9 mouse cellular contexts compared by ENCODE assay signal in the genomic region with DNA sequence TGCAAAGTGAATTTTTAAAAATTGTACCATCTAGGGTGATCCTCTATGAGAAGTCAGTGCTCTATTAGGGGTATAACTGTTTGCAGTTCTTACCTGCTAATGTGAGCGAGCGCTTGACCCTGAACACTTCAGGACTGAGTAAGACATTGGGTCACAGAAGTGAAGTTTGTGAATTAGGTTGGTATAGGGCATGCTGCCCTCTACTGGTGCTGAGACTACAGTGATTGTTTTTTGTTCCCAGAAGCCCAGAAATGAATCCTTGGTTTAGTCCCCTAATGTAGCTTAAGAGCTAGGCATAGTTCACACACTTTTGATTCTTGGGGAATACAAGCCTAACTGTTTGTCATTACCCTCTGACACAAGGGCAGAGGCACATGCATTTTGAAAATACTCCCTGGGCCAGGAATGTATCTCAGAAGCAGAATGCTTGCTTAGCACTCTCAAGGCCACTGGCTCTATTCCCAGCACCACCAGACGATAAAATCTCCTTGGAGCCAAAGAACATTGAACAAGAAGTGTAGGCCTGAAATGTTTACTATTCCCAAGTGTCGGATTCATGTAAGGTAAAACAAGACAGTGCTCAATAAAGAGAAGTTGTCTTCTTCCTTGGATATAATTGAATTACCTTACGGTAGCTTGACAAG. TPM values are rescaled to one million over a fixed set of nuclear protein-coding genes. Genes with fewer than 3 reads are reported as not detected.
DNase-seq lines count a peak whose midpoint lies in the region; ATAC-seq lines count a peak whose summit lies in the region.
"Had no signal": no experiment of that assay in that cellular context is flagged by ENCODE, and none has a peak within 500 bp of the region (broad histone marks: within the 10 kb centered on the region; RNA-seq: fewer than 3 reads in every experiment).

No protein-coding gene starts in this region.

- no peak overlapping the region for H3K27ac ChIP-seq in kidney, embryonic 15.5 days
- no peak overlapping the region for H3K27ac ChIP-seq in embryonic facial prominence, embryonic 10.5 days (replicated peaks)
- no peak overlapping the region for H3K27ac ChIP-seq in midbrain, embryonic 13.5 days
- H3K27ac ChIP-seq: midbrain, embryonic 12.5 days had no signal

- peak; percentile 44 for DNase-seq in kidney, adult 9 months
- DNase-seq in 3T3-L1 (ENCODE audit: low read depth, low spot score) = peak; percentile 58
- DNase-seq in B cell, adult 2 months = peak; percentile 40 to 45
- peak; percentile 24 for DNase-seq in embryonic facial prominence, embryonic 10.5 days (ENCODE audit: low spot score)
- no peak for DNase-seq in ovary, postnatal 36 days (ENCODE audit: low spot score)

- 66% methylated on average over 5 of the region's 5 CpGs for WGBS in kidney, embryonic 15.5 days
- WGBS in embryonic facial prominence, embryonic 10.5 days = 72% methylated on average over 5 of the region's 5 CpGs
- WGBS in midbrain, embryonic 13.5 days = 82% methylated on average over 5 of the region's 5 CpGs

- H3K4me3 ChIP-seq in kidney, embryonic 15.5 days (replicated peaks) = no peak overlapping the region
- H3K4me3 ChIP-seq in embryonic facial prominence, embryonic 10.5 days = no peak overlapping the region
- H3K4me3 ChIP-seq in midbrain, embryonic 13.5 days (replicated peaks) = no peak overlapping the region
- H3K4me3 ChIP-seq: midbrain, embryonic 12.5 days had no signal

- H3K36me3 ChIP-seq in kidney, embryonic 15.5 days = no peaks in the 10 kb centered on the region
- H3K36me3 ChIP-seq in embryonic facial prominence, embryonic 10.5 days (replicated peaks) = no peaks in the 10 kb centered on the region
- H3K36me3 ChIP-seq in midbrain, embryonic 13.5 days = no peaks in the 10 kb centered on the region
- H3K36me3 ChIP-seq: midbrain, embryonic 12.5 days had no signal

- ATAC-seq in kidney, embryonic 15.5 days (replicated peaks; ENCODE audit: low FRiP score) = no peak
- peak; percentile 75 for ATAC-seq in megakaryocyte, adult 5-6 weeks (ENCODE audit: poor library complexity, severe bottlenecking)
- no peak for ATAC-seq in midbrain, embryonic 13.5 days

- peaks cover 2% of the 10 kb centered on the region; the same call in 1 of the 2 replicates for H3K4me1 ChIP-seq in kidney, embryonic 15.5 days
- peaks cover 17% of the 10 kb centered on the region for H3K4me1 ChIP-seq in embryonic facial prominence, embryonic 10.5 days
- H3K4me1 ChIP-seq in midbrain, embryonic 13.5 days (replicated peaks) = no peaks in the 10 kb centered on the region
- H3K4me1 ChIP-seq: midbrain, embryonic 12.5 days had no signal

- 0 out of 2 replicates have a peak, but pooled peaks cover 9% of the 10 kb centered on the region for H3K27me3 ChIP-seq in kidney, embryonic 15.5 days
- H3K27me3 ChIP-seq in embryonic facial prominence, embryonic 10.5 days (replicated peaks; ENCODE audit: low read depth, poor library complexity, severe bottlenecking) = no peaks in the 10 kb centered on the region; the same call in 1 of the 2 replicates
- 0 out of 2 replicates have a peak, but pooled peaks cover 8% of the 10 kb centered on the region for H3K27me3 ChIP-seq in midbrain, embryonic 13.5 days

- H3K9me3 ChIP-seq in kidney, embryonic 15.5 days (replicated peaks) = no peaks in the 10 kb centered on the region
- no peaks in the 10 kb centered on the region for H3K9me3 ChIP-seq in embryonic facial prominence, embryonic 10.5 days
- H3K9me3 ChIP-seq in midbrain, embryonic 13.5 days = no peaks in the 10 kb centered on the region
- H3K9me3 ChIP-seq: midbrain, embryonic 12.5 days had no signal

- no peak overlapping the region for H3K4me2 ChIP-seq in kidney, embryonic 15.5 days
- no peak overlapping the region for H3K4me2 ChIP-seq in midbrain, embryonic 13.5 days (replicated peaks)
- H3K4me2 ChIP-seq: midbrain, embryonic 12.5 days had no signal

- H3K9ac ChIP-seq in kidney, embryonic 15.5 days = no peak overlapping the region
- no peak overlapping the region for H3K9ac ChIP-seq in midbrain, embryonic 13.5 days (replicated peaks)
- H3K9ac ChIP-seq: midbrain, embryonic 12.5 days had no signal

RNA-seq across cellular contexts. Expression of a gene that starts 6.4 kb away (rescaled TPM):
- polyA plus RNA-seq in kidney, embryonic 15.5 days (2015; fragmentation: Nextera tagmentation; extraction: Ambion mirVana) = 33.9 and 36.0 TPM in 2 replicates
- polyA plus RNA-seq in embryonic facial prominence, embryonic 10.5 days (2016; fragmentation: Nextera tagmentation; extraction: Ambion mirVana) = 24.7 and 28.9 TPM in 2 replicates
- total RNA-seq in megakaryocyte, adult 5-6 weeks (2015) = 27.9 and 31.8 TPM in 2 replicates
- total RNA-seq in megakaryocyte, adult 5-6 weeks (2017) = 10.0 and 14.3 TPM in 2 replicates
- 36.4 and 41.9 TPM in 2 replicates for polyA plus RNA-seq in midbrain, embryonic 13.5 days (2015; fragmentation: Nextera tagmentation; extraction: Ambion mirVana)

RNA-seq across cellular contexts. Expression of a gene that starts 21.0 kb away (rescaled TPM):
- polyA plus RNA-seq in kidney, embryonic 15.5 days (2015; fragmentation: Nextera tagmentation; extraction: Ambion mirVana) = 15.3 and 16.0 TPM in 2 replicates
- 26.1 and 29.8 TPM in 2 replicates for polyA plus RNA-seq in embryonic facial prominence, embryonic 10.5 days (2016; fragmentation: Nextera tagmentation; extraction: Ambion mirVana)
- 0.14 TPM in 1 of 2 replicates, not detected in the other for total RNA-seq in megakaryocyte, adult 5-6 weeks (2015)
- total RNA-seq in megakaryocyte, adult 5-6 weeks (2017) = 0.04 and 0.07 TPM in 2 replicates
- 2.1 and 6.2 TPM in 2 replicates for polyA plus RNA-seq in midbrain, embryonic 13.5 days (2015; fragmentation: Nextera tagmentation; extraction: Ambion mirVana)
